8 mouse cellular contexts compared by ENCODE assay signal in the genomic region with DNA sequence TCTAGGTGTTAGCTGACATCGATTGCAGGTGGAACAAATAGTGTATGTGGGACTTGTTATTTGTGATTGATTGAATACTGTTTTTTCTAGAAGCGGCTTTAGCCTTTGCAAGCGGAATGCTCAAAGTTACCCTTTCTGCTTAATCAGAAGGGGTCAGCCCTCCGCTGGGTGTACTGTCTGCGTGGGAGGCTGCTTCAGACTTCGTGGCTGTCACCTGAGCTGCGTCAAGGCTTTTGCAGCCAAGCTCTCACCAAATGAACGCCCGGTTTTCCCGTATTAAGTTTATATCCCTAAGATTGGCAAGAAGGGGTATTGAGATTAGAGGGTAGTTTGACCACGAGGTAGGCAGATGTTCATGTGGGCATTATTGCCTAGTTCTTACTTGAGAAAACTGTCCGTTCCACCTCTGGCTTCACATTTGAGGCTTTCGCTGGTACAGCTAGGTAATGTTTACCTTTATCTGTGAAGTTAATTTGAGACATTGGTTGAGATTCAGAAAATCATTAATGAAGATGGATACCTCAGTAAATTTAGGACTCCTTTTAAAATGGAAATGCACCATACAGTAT. TPM values are rescaled to one million over a fixed set of nuclear protein-coding genes. Genes with fewer than 3 reads are reported as not detected.
DNase-seq lines count a peak whose midpoint lies in the region; ATAC-seq and TF ChIP-seq lines count a peak whose summit lies in the region.

No protein-coding gene starts in this region.

- 52% methylated on average over 13 of the region's 13 CpGs for WGBS in liver, embryonic 16.5 days (ENCODE audit: insufficient replicate concordance)

- no peaks in the 10 kb centered on the region for H3K27me3 ChIP-seq in testis, adult 2 months (ENCODE audit: control insufficient read depth, insufficient read depth, low read length)
- peaks cover 9% of the 10 kb centered on the region for H3K27me3 ChIP-seq in liver, embryonic 16.5 days (ENCODE audit: control insufficient read depth, insufficient read depth, low read depth, low read length)

- intact Hi-C loops in gastrocnemius, postnatal 36 days (cut with DNase I) = no loop called here

- peaks cover 10% of the 10 kb centered on the region for H3K4me1 ChIP-seq in testis, adult 2 months (ENCODE audit: control insufficient read depth, insufficient read depth, low read length)
- H3K4me1 ChIP-seq in liver, embryonic 16.5 days (ENCODE audit: control insufficient read depth, low read depth, low read length) = peaks cover 13% of the 10 kb centered on the region

- H3K4me3 ChIP-seq in testis, adult 2 months (ENCODE audit: control insufficient read depth, low read depth, low read length) = peak overlapping the region; percentile 83
- peak overlapping the region; percentile 69 for H3K4me3 ChIP-seq in liver, embryonic 16.5 days (ENCODE audit: low read depth, low read length)

- H3K27ac ChIP-seq in testis, adult 2 months (ENCODE audit: control insufficient read depth, insufficient read depth, low read depth, low read length) = no peak overlapping the region
- H3K27ac ChIP-seq in liver, embryonic 16.5 days (ENCODE audit: low read length) = no peak overlapping the region

- no peak for ATAC-seq in liver, embryonic 16.5 days (ENCODE audit: low read depth)

- peak; percentile 19 for DNase-seq in cerebellum, adult 8-10 months
- DNase-seq in cerebellum, adult 18-20 months = no peak
- no peak for DNase-seq in testis, postnatal 14 days (ENCODE audit: low spot score)
- no peak for DNase-seq in gastrocnemius, postnatal 36 days
- DNase-seq in ovary, postnatal 10 days (ENCODE audit: low spot score) = no peak
- DNase-seq in cerebellum, adult 9-10 months = no peak

- no peaks in the 10 kb centered on the region for H3K36me3 ChIP-seq in testis, adult 2 months (ENCODE audit: control insufficient read depth, insufficient read depth, low read length)
- H3K36me3 ChIP-seq in liver, embryonic 16.5 days (ENCODE audit: control insufficient read depth, insufficient read depth) = no peaks in the 10 kb centered on the region

- no peak for TF ChIP-seq CTCF in testis, adult 2 months (IDR thresholded peaks at IDR 0.05; ENCODE audit: control insufficient read depth, insufficient read depth, insufficient replicate concordance, low read depth, low read length)

- H3K4me2 ChIP-seq in liver, embryonic 16.5 days (ENCODE audit: low read depth, low read length) = peak overlapping the region; percentile 99

- no peaks in the 10 kb centered on the region for H3K9me3 ChIP-seq in liver, embryonic 16.5 days (replicated peaks; ENCODE audit: control insufficient read depth, low read length)

- H3K9ac ChIP-seq in liver, embryonic 16.5 days (ENCODE audit: low read depth, low read length) = no peak overlapping the region

- no peak for TF ChIP-seq POLR2A in testis, adult 2 months (IDR thresholded peaks at IDR 0.05; ENCODE audit: control insufficient read depth, low read depth, low read length)

RNA-seq across cellular contexts. Expression of a gene that starts 1.6 kb away (rescaled TPM):
- 186 and 204 TPM in 2 replicates for polyA plus RNA-seq in testis, adult 2 months (2012; rRNA removed)
- polyA plus RNA-seq in liver, embryonic 16.5 days (2015; fragmentation: Nextera tagmentation; extraction: Ambion mirVana) = 8.4 and 10.3 TPM in 2 replicates
- 10 to 100 TPM; 21.2 to 24.2 TPM for total RNA-seq in gastrocnemius, postnatal 36 days (2021)

RNA-seq across cellular contexts. Expression of a gene that starts 10.2 kb away (rescaled TPM):
- polyA plus RNA-seq in testis, adult 2 months (2012; rRNA removed) = 27.3 and 29.3 TPM in 2 replicates
- 18.1 and 18.6 TPM in 2 replicates for polyA plus RNA-seq in liver, embryonic 16.5 days (2015; fragmentation: Nextera tagmentation; extraction: Ambion mirVana)
- total RNA-seq in gastrocnemius, postnatal 36 days (2021) = 10 to 100 TPM; 19.6 to 22.3 TPM

RNA-seq across cellular contexts. Expression of a gene that starts 34.1 kb away (rescaled TPM):
- 0.79 and 1.1 TPM in 2 replicates for polyA plus RNA-seq in testis, adult 2 months (2012; rRNA removed)
- polyA plus RNA-seq in liver, embryonic 16.5 days (2015; fragmentation: Nextera tagmentation; extraction: Ambion mirVana) = 8.7 and 9.0 TPM in 2 replicates
- total RNA-seq in gastrocnemius, postnatal 36 days (2021) = under 1 TPM; 0.30 to 0.46 TPM

Comparison
In these comparisons a context has a peak if more than half of its experiments do, and no peak if none do; other contexts are left out.
1. RNA of a gene that starts 1.6 kb away (polyA plus RNA-seq): 186 to 204 TPM in testis, adult 2 months; 8.4 to 10.3 TPM in liver, embryonic 16.5 days; every median in the first group is over 10 times any median in the second.